Mouse (Mus musculus): ENCODE measurements around the gene Hmgb4. TPM values are rescaled to one million over a fixed set of nuclear protein-coding genes. Genes with fewer than 3 reads are reported as not detected.

Hmgb4 gene
- total RNA-seq (2023) = not detected

GRCm38 (mm10) chr4:128260907-128261560 is at the start of gene Hmgb4:
Gene Hmgb4 (minus strand): TSS chr4:128260957.

